Mouse (Mus musculus): ENCODE measurements at regions not wholly inside any gene's neighbourhood (a gene's known extent, or its start where the extent isn't known, plus 50 kb on each side); places are given as distances from the start of the nearest gene placed in this dataset.

- TF ChIP-seq EP300 (IDR thresholded peaks at IDR 0.05; ENCODE audit: insufficient read depth, low read depth, low read length) (no peak), CTCF (IDR thresholded peaks at IDR 0.05) (no peak), POLR2A (IDR thresholded peaks at IDR 0.05; ENCODE audit: insufficient read depth, low read depth, low read length) (no peak)
- WGBS, result 27% methylated on average over 1 of the region's 1 CpGs
- DNase-seq, result no peak
- intact Hi-C loops (cut with DNase I), result no loop called here
- Histone ChIP-seq H3K27me3 (ENCODE audit: control insufficient read depth, insufficient read depth, low read length) (no peaks in the 10 kb centered on the region), H3K79me2 (replicated peaks; ENCODE audit: control insufficient read depth, insufficient read depth, low read length) (no peaks in the 10 kb centered on the region), H3K27ac (no peak overlapping the region), H3K4me1 (ENCODE audit: control insufficient read depth, insufficient read depth, low read length) (no peaks in the 10 kb centered on the region), H3K4me3 (no peak overlapping the region), H3K36me3 (ENCODE audit: control insufficient read depth, insufficient read depth, low read length) (no peaks in the 10 kb centered on the region), H3K9ac (ENCODE audit: low read depth, low read length) (no peak overlapping the region)
Observed at GRCm38 (mm10) chr3:6887936-6888335, 267.7 kb upstream of the 1700008P02Rik start.

GRCm38 (mm10) chr3:6887053-6887700 is 266.9 kb upstream of the 1700008P02Rik start:
- intact Hi-C loops (cut with DNase I), result no loop called here
- no peak overlapping the region for H3K9ac ChIP-seq (ENCODE audit: low read depth, low read length)
- no peak overlapping the region for H3K4me3 ChIP-seq
- H3K4me1 ChIP-seq (ENCODE audit: control insufficient read depth, insufficient read depth, low read length), result no peaks in the 10 kb centered on the region
- no peaks in the 10 kb centered on the region for H3K79me2 ChIP-seq (replicated peaks; ENCODE audit: control insufficient read depth, insufficient read depth, low read length)
- H3K27ac ChIP-seq, result no peak overlapping the region
- TF ChIP-seq POLR2A (IDR thresholded peaks at IDR 0.05; ENCODE audit: insufficient read depth, low read depth, low read length) (no peak), EP300 (IDR thresholded peaks at IDR 0.05; ENCODE audit: insufficient read depth, low read depth, low read length) (no peak), CTCF (IDR thresholded peaks at IDR 0.05) (no peak)
- DNase-seq, result no peak
- no peaks in the 10 kb centered on the region for H3K36me3 ChIP-seq (ENCODE audit: control insufficient read depth, insufficient read depth, low read length)
- WGBS, result 74% methylated on average over 7 of the region's 7 CpGs
- H3K27me3 ChIP-seq (ENCODE audit: control insufficient read depth, insufficient read depth, low read length), result no peaks in the 10 kb centered on the region

- WGBS, result 69% methylated on average over 4 of the region's 4 CpGs
- intact Hi-C loops (cut with DNase I), result no loop called here
- TF ChIP-seq EP300 (IDR thresholded peaks at IDR 0.05; ENCODE audit: insufficient read depth, low read depth, low read length) (no peak), POLR2A (IDR thresholded peaks at IDR 0.05; ENCODE audit: insufficient read depth, low read depth, low read length) (no peak), CTCF (IDR thresholded peaks at IDR 0.05) (no peak)
Observed at GRCm38 (mm10) chr3:6886200-6887052, 266.2 kb upstream of the 1700008P02Rik start.

GRCm38 (mm10) chr3:6883401-6883800 is 263.2 kb upstream of the 1700008P02Rik start:
- no peak for DNase-seq
- no peaks in the 10 kb centered on the region for H3K36me3 ChIP-seq (ENCODE audit: control insufficient read depth, insufficient read depth, low read length)
- H3K79me2 ChIP-seq (replicated peaks; ENCODE audit: control insufficient read depth, insufficient read depth, low read length), result no peaks in the 10 kb centered on the region
- no peak overlapping the region for H3K9ac ChIP-seq (ENCODE audit: low read depth, low read length)
- TF ChIP-seq EP300 (IDR thresholded peaks at IDR 0.05; ENCODE audit: insufficient read depth, low read depth, low read length) (no peak), POLR2A (IDR thresholded peaks at IDR 0.05; ENCODE audit: insufficient read depth, low read depth, low read length) (no peak)
- H3K27ac ChIP-seq, result no peak overlapping the region
- WGBS, result 75% methylated on average over 1 of the region's 1 CpGs
- no peak overlapping the region for H3K4me3 ChIP-seq
- no peaks in the 10 kb centered on the region for H3K4me1 ChIP-seq (ENCODE audit: control insufficient read depth, insufficient read depth, low read length)
- intact Hi-C loops (cut with DNase I), result no loop called here
- no peaks in the 10 kb centered on the region for H3K27me3 ChIP-seq (ENCODE audit: control insufficient read depth, insufficient read depth, low read length)

More at GRCm38 (mm10) chr3:6886200-6887052, 266.2 kb upstream of the 1700008P02Rik start:
- Histone ChIP-seq H3K27ac (no peak overlapping the region), H3K27me3 (ENCODE audit: control insufficient read depth, insufficient read depth, low read length) (no peaks in the 10 kb centered on the region), H3K36me3 (ENCODE audit: control insufficient read depth, insufficient read depth, low read length) (no peaks in the 10 kb centered on the region), H3K4me3 (no peak overlapping the region), H3K9ac (ENCODE audit: low read depth, low read length) (no peak overlapping the region), H3K79me2 (replicated peaks; ENCODE audit: control insufficient read depth, insufficient read depth, low read length) (no peaks in the 10 kb centered on the region), H3K4me1 (ENCODE audit: control insufficient read depth, insufficient read depth, low read length) (no peaks in the 10 kb centered on the region)
- DNase-seq, result no peak

- no peaks in the 10 kb centered on the region for H3K4me1 ChIP-seq (ENCODE audit: control insufficient read depth, insufficient read depth, low read length)
Observed at GRCm38 (mm10) chr3:6876265-6876664, 256.0 kb upstream of the 1700008P02Rik start.

GRCm38 (mm10) chr3:6872170-6872569 is 251.9 kb upstream of the 1700008P02Rik start:
- Histone ChIP-seq H3K36me3 (ENCODE audit: control insufficient read depth, insufficient read depth, low read length) (no peaks in the 10 kb centered on the region), H3K79me2 (replicated peaks; ENCODE audit: control insufficient read depth, insufficient read depth, low read length) (no peaks in the 10 kb centered on the region), H3K9ac (ENCODE audit: low read depth, low read length) (no peak overlapping the region), H3K27ac (no peak overlapping the region), H3K4me1 (ENCODE audit: control insufficient read depth, insufficient read depth, low read length) (no peaks in the 10 kb centered on the region), H3K27me3 (ENCODE audit: control insufficient read depth, insufficient read depth, low read length) (no peaks in the 10 kb centered on the region), H3K4me3 (no peak overlapping the region)
- no peak for DNase-seq
- intact Hi-C loops (cut with DNase I), result no loop called here
- WGBS, result 56% methylated on average over 3 of the region's 3 CpGs
- TF ChIP-seq CTCF (IDR thresholded peaks at IDR 0.05), result no peak
- no peak for TF ChIP-seq EP300 (IDR thresholded peaks at IDR 0.05; ENCODE audit: insufficient read depth, low read depth, low read length)
- no peak for TF ChIP-seq POLR2A (IDR thresholded peaks at IDR 0.05; ENCODE audit: insufficient read depth, low read depth, low read length)

More at GRCm38 (mm10) chr3:6876265-6876664, 256.0 kb upstream of the 1700008P02Rik start:
- H3K9ac ChIP-seq (ENCODE audit: low read depth, low read length), result no peak overlapping the region
- H3K27me3 ChIP-seq (ENCODE audit: control insufficient read depth, insufficient read depth, low read length), result no peaks in the 10 kb centered on the region
- WGBS, result 83% methylated on average over 5 of the region's 5 CpGs
- no peaks in the 10 kb centered on the region for H3K79me2 ChIP-seq (replicated peaks; ENCODE audit: control insufficient read depth, insufficient read depth, low read length)
- DNase-seq, result no peak
- H3K4me3 ChIP-seq, result no peak overlapping the region
- no peaks in the 10 kb centered on the region for H3K36me3 ChIP-seq (ENCODE audit: control insufficient read depth, insufficient read depth, low read length)
- TF ChIP-seq CTCF (IDR thresholded peaks at IDR 0.05) (no peak), EP300 (IDR thresholded peaks at IDR 0.05; ENCODE audit: insufficient read depth, low read depth, low read length) (no peak), POLR2A (IDR thresholded peaks at IDR 0.05; ENCODE audit: insufficient read depth, low read depth, low read length) (no peak)
- intact Hi-C loops (cut with DNase I), result no loop called here
- no peak overlapping the region for H3K27ac ChIP-seq
